In the genomic region with DNA sequence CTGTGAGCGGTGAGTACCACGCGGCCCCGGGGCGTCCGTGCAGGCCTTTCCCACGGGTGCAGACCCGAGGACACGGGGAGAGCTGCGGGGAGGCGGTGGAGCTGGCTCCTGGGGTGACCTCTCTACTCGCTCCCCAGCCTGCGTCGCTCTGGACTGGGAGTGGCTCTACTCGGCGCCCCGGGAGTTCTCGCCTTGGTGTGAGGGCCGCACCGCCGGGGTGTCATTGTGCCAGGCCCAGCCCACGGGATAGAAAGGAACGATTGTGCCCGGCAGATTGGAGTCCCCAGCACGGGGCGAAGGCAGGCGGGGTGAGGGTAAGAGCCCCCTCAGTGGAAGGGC, we compare ENCODE assay signal across 8 mouse cellular contexts. TPM values are rescaled to one million over a fixed set of nuclear protein-coding genes. Genes with fewer than 3 reads are reported as not detected.
DNase-seq lines count a peak whose midpoint lies in the region; ATAC-seq and TF ChIP-seq lines count a peak whose summit lies in the region.

No protein-coding gene starts in this region.

- H3K4me2 ChIP-seq in embryonic facial prominence, embryonic 12.5 days (replicated peaks), result peak overlapping the region; percentile 70
- peak overlapping the region; percentile 78 for H3K4me2 ChIP-seq in intestine, embryonic 15.5 days (replicated peaks)
- peak overlapping the region; percentile 73 for H3K4me2 ChIP-seq in neural tube, embryonic 12.5 days (replicated peaks)

- peak overlapping the region; percentile 90 for H3K4me3 ChIP-seq in layer of hippocampus, adult 2 months
- peak overlapping the region; percentile 80 for H3K4me3 ChIP-seq in embryonic facial prominence, embryonic 12.5 days
- H3K4me3 ChIP-seq in intestine, embryonic 15.5 days (replicated peaks), result peak overlapping the region; percentile 80
- peak overlapping the region; percentile 79 for H3K4me3 ChIP-seq in neural tube, embryonic 12.5 days

- no peaks in the 10 kb centered on the region for H3K9me3 ChIP-seq in embryonic facial prominence, embryonic 12.5 days
- H3K9me3 ChIP-seq in intestine, embryonic 15.5 days, result no peaks in the 10 kb centered on the region
- no peaks in the 10 kb centered on the region for H3K9me3 ChIP-seq in neural tube, embryonic 12.5 days

- 0% methylated on average over 27 of the region's 27 CpGs for WGBS in embryonic facial prominence, embryonic 12.5 days
- under 1% methylated on average over 27 of the region's 27 CpGs for WGBS in intestine, embryonic 15.5 days
- under 1% methylated on average over 27 of the region's 27 CpGs for WGBS in neural tube, embryonic 12.5 days

- ATAC-seq in embryonic facial prominence, embryonic 12.5 days (ENCODE audit: insufficient number of reproducible peaks, insufficient read depth, low FRiP score, low TSS enrichment), result peak; percentile 64; the same call in 1 of the 2 replicates
- ATAC-seq in intestine, embryonic 15.5 days, result peak; percentile 72
- ATAC-seq in neural tube, embryonic 12.5 days (ENCODE audit: low FRiP score, low read depth), result no peak

- H3K4me1 ChIP-seq in embryonic facial prominence, embryonic 12.5 days, result peaks cover 14% of the 10 kb centered on the region
- H3K4me1 ChIP-seq in intestine, embryonic 15.5 days (replicated peaks), result peaks cover 13% of the 10 kb centered on the region
- peaks cover 16% of the 10 kb centered on the region for H3K4me1 ChIP-seq in neural tube, embryonic 12.5 days

- H3K27me3 ChIP-seq in embryonic facial prominence, embryonic 12.5 days, result no peaks in the 10 kb centered on the region
- no peaks in the 10 kb centered on the region for H3K27me3 ChIP-seq in intestine, embryonic 15.5 days (replicated peaks)
- no peaks in the 10 kb centered on the region for H3K27me3 ChIP-seq in neural tube, embryonic 12.5 days (replicated peaks)

- peak overlapping the region; percentile 94 for H3K27ac ChIP-seq in layer of hippocampus, adult 2 months
- H3K27ac ChIP-seq in embryonic facial prominence, embryonic 12.5 days, result peak overlapping the region; percentile 90
- peak overlapping the region; percentile 98 for H3K27ac ChIP-seq in intestine, embryonic 15.5 days
- H3K27ac ChIP-seq in neural tube, embryonic 12.5 days, result no peak overlapping the region; the same call in 1 of the 2 replicates

- peak overlapping the region; percentile 84 for H3K9ac ChIP-seq in embryonic facial prominence, embryonic 12.5 days
- peak overlapping the region; percentile 84 for H3K9ac ChIP-seq in intestine, embryonic 15.5 days
- H3K9ac ChIP-seq in neural tube, embryonic 12.5 days, result peak overlapping the region; percentile 82

- no peaks in the 10 kb centered on the region for H3K36me3 ChIP-seq in embryonic facial prominence, embryonic 12.5 days
- H3K36me3 ChIP-seq in intestine, embryonic 15.5 days, result no peaks in the 10 kb centered on the region
- H3K36me3 ChIP-seq in neural tube, embryonic 12.5 days, result no peaks in the 10 kb centered on the region

- no peak for TF ChIP-seq CTCF in layer of hippocampus, adult 2 months (conservative IDR thresholded peaks at IDR 0.05)

- DNase-seq in layer of hippocampus, adult 2 months (ENCODE audit: low spot score in 2 of 2), result no peak
- DNase-seq in layer of hippocampus, adult 9-10 months (ENCODE audit: low spot score), result no peak
- DNase-seq in left cerebral cortex, adult 11 months (ENCODE audit: low spot score), result no peak
- DNase-seq in adrenal gland, adult 2 months, result no peak
- DNase-seq in thymus, postnatal 25 days, result no peak

RNA-seq across cellular contexts. Expression of a gene that starts 0.6 kb away (rescaled TPM):
- total RNA-seq in layer of hippocampus, adult 2 months (2021), result 10 to 100 TPM; 27.0 to 30.3 TPM
- polyA plus RNA-seq in embryonic facial prominence, embryonic 12.5 days (2016; fragmentation: Nextera tagmentation; extraction: Ambion mirVana), result 56.8 and 57.9 TPM in 2 replicates
- polyA plus RNA-seq in intestine, embryonic 15.5 days (2015; fragmentation: Nextera tagmentation; extraction: Ambion mirVana), result 66.9 and 68.1 TPM in 2 replicates
- polyA plus RNA-seq in neural tube, embryonic 12.5 days (2016; fragmentation: Nextera tagmentation; extraction: Ambion mirVana), result 58.5 TPM in 2 replicates
- total RNA-seq in adrenal gland, adult 2 months (2021), result 100 to 1,000 TPM; 122 to 146 TPM
- polyA plus RNA-seq in adrenal gland, adult 2 months (2012; rRNA removed), result 43.3 and 51.3 TPM in 2 replicates
